Mouse (Mus musculus): Measurements from ENCODE around the gene Gstm2. TPM values are rescaled to one million over a fixed set of nuclear protein-coding genes. Genes with fewer than 3 reads are reported as not detected.
"Not testable (repeated sequence)": the region's sequence is repeated elsewhere in the genome, so short reads cannot be mapped to it uniquely, and the experiment has no call there.

The Gstm2 gene
- polyA plus RNA-seq, 1 experiment, result not detected

DNA sequence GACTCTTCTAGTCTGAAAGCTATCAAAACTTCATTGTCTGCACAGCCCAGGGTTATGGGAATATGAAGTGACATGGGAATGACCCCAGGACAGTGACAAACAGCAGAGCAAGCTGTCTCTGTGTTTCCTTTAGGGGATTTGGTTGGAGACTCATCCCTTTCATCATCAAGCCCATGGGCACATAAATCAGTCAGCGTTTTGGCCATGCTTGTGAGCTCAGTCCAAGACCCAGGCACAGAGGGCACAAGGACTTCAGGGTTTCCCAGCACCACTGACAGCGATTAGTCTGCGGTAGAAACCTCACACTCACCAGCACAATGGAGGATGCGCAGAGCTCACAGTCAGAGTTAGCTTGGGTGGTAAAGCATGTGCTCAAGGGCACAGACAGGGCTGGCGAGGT, 32.3 kb downstream of the Gstm2 start:
- H3K4me3 ChIP-seq (replicated peaks), result no peak overlapping the region
- no peaks in the 10 kb centered on the region for H3K9me3 ChIP-seq (ENCODE audit: control insufficient read depth, low read length)
- no peaks in the 10 kb centered on the region for H3K36me3 ChIP-seq (ENCODE audit: control insufficient read depth)
- TF ChIP-seq GATA1 (IDR thresholded peaks at IDR 0.05; ENCODE audit: low read length) (no peak), TAL1 (IDR thresholded peaks at IDR 0.05; ENCODE audit: low read length) (no peak)
- no peaks in the 10 kb centered on the region for H3K4me1 ChIP-seq (ENCODE audit: control insufficient read depth)
- no peaks in the 10 kb centered on the region for H3K27me3 ChIP-seq (ENCODE audit: control insufficient read depth)

DNA sequence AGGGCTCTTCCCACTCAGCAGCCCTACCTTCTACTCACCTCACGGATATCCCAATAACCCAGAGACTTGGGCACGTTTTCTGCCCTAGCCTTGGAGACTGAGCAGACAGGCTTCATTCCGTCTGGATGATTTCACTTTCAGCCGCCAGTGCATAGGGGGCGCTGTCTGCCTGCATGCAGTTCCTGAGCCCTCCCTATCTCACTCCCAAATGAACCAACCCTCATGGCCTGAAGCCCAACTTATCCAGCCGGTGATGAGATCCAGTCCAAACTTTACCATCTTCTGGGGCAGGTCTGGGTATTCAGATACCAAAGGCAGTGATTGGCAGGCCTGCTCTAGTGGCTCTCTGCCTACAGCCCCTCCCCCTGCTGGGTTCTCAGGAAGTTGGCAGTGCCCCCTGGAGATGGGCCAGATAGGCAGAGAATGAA, 32.9 kb downstream of the Gstm2 start:
- no peak overlapping the region for H3K4me3 ChIP-seq (replicated peaks)
- H3K4me1 ChIP-seq (ENCODE audit: control insufficient read depth), result no peaks in the 10 kb centered on the region
- no peak for TF ChIP-seq TAL1 (IDR thresholded peaks at IDR 0.05; ENCODE audit: low read length)
- no peak for TF ChIP-seq GATA1 (IDR thresholded peaks at IDR 0.05; ENCODE audit: low read length)
- no peaks in the 10 kb centered on the region for H3K9me3 ChIP-seq (ENCODE audit: control insufficient read depth, low read length)
- no peaks in the 10 kb centered on the region for H3K36me3 ChIP-seq (ENCODE audit: control insufficient read depth)
- no peaks in the 10 kb centered on the region for H3K27me3 ChIP-seq (ENCODE audit: control insufficient read depth)

DNA sequence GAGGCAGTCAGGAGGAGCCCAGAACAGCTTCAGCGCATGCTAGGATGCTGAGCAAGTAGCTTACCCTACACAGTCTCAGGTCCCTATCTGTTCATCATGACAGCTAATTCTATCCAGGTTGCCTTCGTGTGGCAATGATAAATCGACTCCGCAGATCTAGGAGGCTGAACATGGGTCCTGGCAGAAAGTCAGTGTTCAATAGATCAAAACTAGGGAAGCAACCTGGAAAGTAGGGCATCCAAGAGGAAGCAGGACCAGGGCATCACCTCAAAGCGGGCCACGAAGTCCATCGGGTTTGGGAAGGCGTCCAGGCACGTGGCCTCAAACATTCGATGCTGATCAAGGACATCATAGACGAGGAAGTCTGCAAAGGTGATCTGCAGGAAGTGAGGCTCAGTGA, 35.7 kb downstream of the Gstm2 start:
- Histone ChIP-seq H3K4me1 (ENCODE audit: control insufficient read depth) (no peaks in the 10 kb centered on the region), H3K27me3 (ENCODE audit: control insufficient read depth) (no peaks in the 10 kb centered on the region), H3K36me3 (ENCODE audit: control insufficient read depth) (no peaks in the 10 kb centered on the region), H3K9me3 (ENCODE audit: control insufficient read depth, low read length) (no peaks in the 10 kb centered on the region), H3K4me3 (replicated peaks) (no peak overlapping the region)
- TF ChIP-seq GATA1 (IDR thresholded peaks at IDR 0.05; ENCODE audit: low read length) (no peak), TAL1 (IDR thresholded peaks at IDR 0.05; ENCODE audit: low read length) (no peak)

DNA sequence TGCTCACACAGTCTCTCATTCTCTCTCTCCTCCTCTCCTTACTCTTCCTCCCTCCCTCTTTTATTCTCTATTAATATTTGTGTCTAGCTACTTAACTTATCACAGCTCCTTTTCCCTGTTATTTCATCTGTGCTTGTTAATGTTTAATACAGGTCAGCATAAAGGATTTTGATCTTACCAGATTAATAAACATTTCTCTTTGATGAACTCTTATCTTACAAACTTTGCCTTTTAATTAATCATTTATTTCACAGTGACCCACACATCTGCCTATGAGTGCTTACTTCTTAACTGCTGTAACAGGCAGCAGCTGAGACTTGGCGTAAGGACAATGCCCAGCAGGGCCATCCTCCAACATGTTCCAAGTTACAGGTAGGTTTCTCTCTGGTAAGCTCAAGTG, 36.8 kb downstream of the Gstm2 start:
- not testable (repeated sequence) for H3K36me3 ChIP-seq (ENCODE audit: control insufficient read depth); H3K9me3 ChIP-seq (ENCODE audit: control insufficient read depth, low read length); H3K4me3 ChIP-seq (replicated peaks); H3K27me3 ChIP-seq (ENCODE audit: control insufficient read depth); H3K4me1 ChIP-seq (ENCODE audit: control insufficient read depth)

DNA sequence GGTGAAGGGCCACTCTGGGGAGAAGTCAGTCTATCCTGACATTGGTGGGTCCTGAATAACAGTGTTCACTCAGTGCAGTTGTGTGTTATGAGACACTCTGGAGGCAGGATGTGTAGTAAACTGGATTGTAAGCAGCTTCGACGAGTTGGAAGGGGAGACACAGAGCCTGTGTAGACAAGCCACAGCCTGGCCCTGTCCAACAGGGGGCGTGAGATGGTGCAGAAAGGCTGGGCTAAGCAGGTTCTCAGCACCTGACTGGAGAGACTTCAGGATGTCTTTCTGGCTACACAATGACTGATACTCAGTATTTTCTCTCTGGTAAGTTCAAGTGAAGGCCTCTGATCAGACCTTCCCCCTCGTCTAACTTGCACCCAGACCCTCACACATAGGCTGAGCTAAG, 40.5 kb downstream of the Gstm2 start:
- Histone ChIP-seq H3K36me3 (ENCODE audit: control insufficient read depth) (no peaks in the 10 kb centered on the region), H3K27me3 (ENCODE audit: control insufficient read depth) (no peaks in the 10 kb centered on the region), H3K9me3 (ENCODE audit: control insufficient read depth, low read length) (no peaks in the 10 kb centered on the region), H3K4me3 (replicated peaks) (no peak overlapping the region), H3K4me1 (ENCODE audit: control insufficient read depth) (no peaks in the 10 kb centered on the region)
- TF ChIP-seq TAL1 (IDR thresholded peaks at IDR 0.05; ENCODE audit: low read length) (no peak), GATA1 (IDR thresholded peaks at IDR 0.05; ENCODE audit: low read length) (no peak)

DNA sequence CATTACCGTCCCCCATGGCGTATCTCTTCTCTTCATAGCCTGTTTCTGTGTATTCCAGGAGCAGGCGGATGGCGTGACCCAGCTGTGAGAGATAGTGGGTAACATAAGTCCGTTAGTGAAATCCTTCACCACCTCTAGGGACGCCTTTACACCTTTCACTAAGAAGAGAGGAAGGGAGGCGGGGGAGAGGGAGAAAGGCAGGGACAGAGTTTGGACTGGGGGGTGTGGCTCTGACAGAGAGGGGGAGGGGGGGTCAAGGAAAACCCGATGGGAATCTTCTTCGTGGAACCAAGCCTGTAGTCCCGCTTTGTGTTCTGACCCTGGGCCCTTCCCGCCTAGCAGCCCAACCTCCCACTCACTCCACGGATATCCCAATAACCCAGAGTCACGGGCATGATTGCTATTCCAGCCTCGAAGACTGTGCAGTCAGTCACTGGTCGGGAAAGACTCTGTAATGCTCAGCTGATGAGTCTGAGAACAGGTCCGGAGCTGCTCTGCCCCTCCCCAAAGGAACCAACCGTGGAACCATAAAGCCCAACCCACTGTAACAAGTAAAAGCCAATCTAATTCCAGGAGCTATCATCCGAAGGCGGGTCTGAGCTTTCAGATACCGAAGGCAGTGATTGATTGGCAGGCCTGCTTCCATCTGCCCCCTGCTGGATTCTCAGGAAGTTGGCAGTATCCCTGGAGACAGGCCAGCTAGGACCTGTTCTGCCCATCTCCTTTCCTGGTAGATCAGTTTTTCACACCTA, 42.8 kb downstream of the Gstm2 start, which contains the start of gene Gstm6:
Gene Gstm6 (minus strand): TSS at position 511 of the 752 bp plus-strand sequence.
- H3K27me3 ChIP-seq (ENCODE audit: control insufficient read depth), result no peaks in the 10 kb centered on the region
- H3K4me1 ChIP-seq (ENCODE audit: control insufficient read depth), result peaks cover 2% of the 10 kb centered on the region
- H3K9me3 ChIP-seq (ENCODE audit: control insufficient read depth, low read length), result no peaks in the 10 kb centered on the region
- no peak within 1 kb of the TSS for H3K4me3 ChIP-seq (replicated peaks)
- TF ChIP-seq TAL1 (IDR thresholded peaks at IDR 0.05; ENCODE audit: low read length), result no peak
- TF ChIP-seq GATA1 (IDR thresholded peaks at IDR 0.05; ENCODE audit: low read length), result no peak
- H3K36me3 ChIP-seq (ENCODE audit: control insufficient read depth), result no peaks in the 10 kb centered on the region

DNA sequence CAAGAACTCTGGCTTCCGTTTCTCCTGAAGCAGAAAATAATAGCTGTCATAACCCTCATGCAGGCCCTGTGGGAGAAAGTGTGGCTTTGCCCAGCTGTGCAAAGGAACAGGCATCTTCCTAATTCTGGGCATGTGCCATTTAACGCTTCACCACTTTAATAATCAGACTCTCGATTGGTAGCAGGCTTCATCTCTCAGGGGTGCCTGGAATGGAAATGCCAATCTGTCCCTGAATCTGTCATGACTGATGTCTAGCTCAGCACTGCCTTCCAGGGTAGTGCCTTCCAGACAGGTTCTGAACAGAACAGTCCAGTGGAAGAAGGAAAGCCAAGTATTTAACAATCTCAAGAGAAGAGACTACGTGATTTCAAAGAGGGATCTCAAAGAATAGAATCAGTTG, 45.0 kb downstream of the Gstm2 start:
- Histone ChIP-seq H3K27me3 (ENCODE audit: control insufficient read depth) (no peaks in the 10 kb centered on the region), H3K9me3 (ENCODE audit: control insufficient read depth, low read length) (no peaks in the 10 kb centered on the region), H3K36me3 (ENCODE audit: control insufficient read depth) (no peaks in the 10 kb centered on the region), H3K4me3 (replicated peaks) (no peak overlapping the region), H3K4me1 (ENCODE audit: control insufficient read depth) (peaks cover 2% of the 10 kb centered on the region)
- TF ChIP-seq GATA1 (IDR thresholded peaks at IDR 0.05; ENCODE audit: low read length), result no peak
- TF ChIP-seq TAL1 (IDR thresholded peaks at IDR 0.05; ENCODE audit: low read length), result no peak

DNA sequence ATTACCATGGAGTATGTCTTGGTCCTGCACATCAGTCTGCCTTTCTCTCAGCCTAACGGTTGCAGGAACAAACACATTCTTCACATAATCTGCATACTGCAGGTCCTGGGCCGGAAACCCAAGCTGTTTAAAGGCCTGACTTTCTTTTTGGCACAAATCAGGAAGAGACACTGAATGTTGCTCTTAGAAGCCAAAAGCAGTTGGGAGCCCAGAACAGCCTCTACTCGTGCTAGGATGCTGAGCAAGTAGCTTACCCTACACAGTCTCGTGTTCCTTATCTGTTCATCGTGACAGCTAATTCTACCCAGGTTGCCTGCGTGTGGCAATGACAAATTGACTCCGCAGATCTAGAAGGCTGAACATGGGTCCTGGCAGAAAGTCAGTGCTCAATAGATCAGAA, 45.7 kb downstream of the Gstm2 start:
- Histone ChIP-seq H3K36me3 (ENCODE audit: control insufficient read depth) (no peaks in the 10 kb centered on the region), H3K4me3 (replicated peaks) (no peak overlapping the region), H3K9me3 (ENCODE audit: control insufficient read depth, low read length) (no peaks in the 10 kb centered on the region), H3K27me3 (ENCODE audit: control insufficient read depth) (no peaks in the 10 kb centered on the region), H3K4me1 (ENCODE audit: control insufficient read depth) (peaks cover 2% of the 10 kb centered on the region)
- TF ChIP-seq TAL1 (IDR thresholded peaks at IDR 0.05; ENCODE audit: low read length), result no peak
- no peak for TF ChIP-seq GATA1 (IDR thresholded peaks at IDR 0.05; ENCODE audit: low read length)

DNA sequence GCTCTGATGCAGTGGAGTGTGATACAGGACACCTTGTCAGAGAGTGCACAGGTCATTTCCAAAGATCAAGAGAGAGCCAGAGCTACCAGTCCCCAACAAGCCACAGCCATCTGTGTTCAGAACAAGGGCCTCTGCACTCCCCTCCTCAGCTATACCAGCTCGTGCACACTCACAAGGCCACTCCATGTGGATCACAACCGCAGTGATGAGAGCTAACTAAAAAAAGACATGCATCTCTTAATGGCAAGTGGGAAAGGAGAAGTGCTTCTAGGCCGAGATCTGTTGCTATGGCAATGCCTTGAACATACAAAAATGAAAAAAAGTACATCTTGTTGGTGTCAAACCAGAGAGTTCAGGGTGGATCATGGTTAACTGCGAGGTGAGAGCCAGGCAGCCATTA, 46.4 kb downstream of the Gstm2 start:
- no peaks in the 10 kb centered on the region for H3K36me3 ChIP-seq (ENCODE audit: control insufficient read depth)
- peaks cover 2% of the 10 kb centered on the region for H3K4me1 ChIP-seq (ENCODE audit: control insufficient read depth)
- no peaks in the 10 kb centered on the region for H3K9me3 ChIP-seq (ENCODE audit: control insufficient read depth, low read length)
- H3K4me3 ChIP-seq (replicated peaks), result no peak overlapping the region
- TF ChIP-seq TAL1 (IDR thresholded peaks at IDR 0.05; ENCODE audit: low read length) (no peak), GATA1 (IDR thresholded peaks at IDR 0.05; ENCODE audit: low read length) (no peak)
- no peaks in the 10 kb centered on the region for H3K27me3 ChIP-seq (ENCODE audit: control insufficient read depth)

DNA sequence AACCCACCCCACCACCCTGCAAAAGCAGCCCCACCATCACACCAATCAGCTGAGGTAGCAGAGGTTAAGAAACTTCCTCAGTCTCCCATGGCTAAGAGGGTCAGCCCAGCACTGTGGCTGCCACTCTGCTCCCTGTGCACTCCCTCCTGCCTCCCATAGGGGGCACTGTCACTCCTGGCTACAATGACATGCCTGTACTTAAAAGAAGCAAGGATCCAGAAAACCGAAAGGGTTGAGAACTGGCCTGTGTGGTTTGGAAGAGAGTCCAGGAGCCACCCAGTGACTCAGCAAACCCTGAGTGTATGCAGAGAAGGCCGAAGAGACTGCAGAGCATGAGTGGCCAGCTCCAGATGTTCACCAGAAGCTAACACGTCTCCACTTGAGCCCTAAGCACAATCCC, 46.9 kb downstream of the Gstm2 start:
- H3K4me1 ChIP-seq (ENCODE audit: control insufficient read depth), result peaks cover 2% of the 10 kb centered on the region
- H3K36me3 ChIP-seq (ENCODE audit: control insufficient read depth), result no peaks in the 10 kb centered on the region
- no peak for TF ChIP-seq GATA1 (IDR thresholded peaks at IDR 0.05; ENCODE audit: low read length)
- no peak for TF ChIP-seq TAL1 (IDR thresholded peaks at IDR 0.05; ENCODE audit: low read length)
- H3K4me3 ChIP-seq (replicated peaks), result no peak overlapping the region
- H3K9me3 ChIP-seq (ENCODE audit: control insufficient read depth, low read length), result no peaks in the 10 kb centered on the region
- no peaks in the 10 kb centered on the region for H3K27me3 ChIP-seq (ENCODE audit: control insufficient read depth)
